Mouse (Mus musculus): Measurements from ENCODE around the gene Pck2. TPM values are rescaled to one million over a fixed set of nuclear protein-coding genes. Genes with fewer than 3 reads are reported as not detected.
A peak's percentile ranks its signal among the peaks of the same experiment; 100 is the strongest.

Pck2 gene
- 15.7 and 16.1 TPM in 2 replicates for polyA plus RNA-seq (2015; fragmentation: Nextera tagmentation; extraction: Ambion mirVana)

GRCm38 (mm10) chr14:55540067-55540786, at the start of gene Pck2:
Gene Pck2, plus strand, starts transcription at chr14:55540266.
- TF ChIP-seq CTCF (IDR thresholded peaks at IDR 0.05; ENCODE audit: low read depth), result peak; percentile 29
- no peak for TF ChIP-seq EP300 (optimal IDR thresholded peaks at IDR 0.05)
- peak; percentile 88 for DNase-seq (ENCODE audit: low spot score)
- Histone ChIP-seq H3K27me3 (ENCODE audit: control insufficient read depth, insufficient read depth, low read length) (no peaks in the 10 kb centered on the region), H3K4me2 (replicated peaks; ENCODE audit: low read depth) (peak within 1 kb of the TSS; percentile 87), H3K4me1 (replicated peaks; ENCODE audit: control insufficient read depth, insufficient read depth) (peaks cover 2% of the 10 kb centered on the region; the same call in 1 of the 2 replicates), H3K9ac (ENCODE audit: low read length) (peak within 1 kb of the TSS; percentile 72), H3K36me3 (ENCODE audit: control insufficient read depth, insufficient read depth, low read length) (peaks cover 17% of the 10 kb centered on the region), H3K4me3 (ENCODE audit: low read depth, low read length) (peak within 1 kb of the TSS; percentile 64), H3K27ac (replicated peaks) (peak within 1 kb of the TSS; percentile 92), H3K9me3 (ENCODE audit: control insufficient read depth, low read length) (no peaks in the 10 kb centered on the region)
- ATAC-seq (ENCODE audit: low FRiP score, low TSS enrichment), result peak; percentile 96
- WGBS, result under 1% methylated on average over 32 of the region's 32 CpGs

- WGBS, result 1% methylated on average over 54 of the region's 68 CpGs
- peak within 1 kb of the TSS; percentile 59 for H3K4me3 ChIP-seq (ENCODE audit: low read depth, low read length)
Measured at GRCm38 (mm10) chr14:55490361-55491201, 49.5 kb upstream of the Pck2 start, which contains the start of gene Carmil3. Gene Carmil3, plus strand, starts transcription at chr14:55490651.

GRCm38 (mm10) chr14:55491291-55491833, 48.7 kb upstream of the Pck2 start:
- no peaks in the 10 kb centered on the region for H3K9me3 ChIP-seq (ENCODE audit: control insufficient read depth, low read length)
- peak overlapping the region; percentile 20; the same call in 1 of the 2 replicates for H3K27ac ChIP-seq (replicated peaks)
- peak overlapping the region; percentile 59 for H3K4me3 ChIP-seq (ENCODE audit: low read depth, low read length)
- no peaks in the 10 kb centered on the region for H3K36me3 ChIP-seq (ENCODE audit: control insufficient read depth, insufficient read depth, low read length)
- ATAC-seq (ENCODE audit: low FRiP score, low TSS enrichment) (peak; percentile 64; the same call in 1 of the 2 replicates), DNase-seq (ENCODE audit: low spot score) (peak; percentile 69)
- peak overlapping the region; percentile 98 for H3K4me2 ChIP-seq (replicated peaks; ENCODE audit: low read depth)
- 2% methylated on average over 29 of the region's 30 CpGs for WGBS
- H3K9ac ChIP-seq (ENCODE audit: low read length), result peak overlapping the region; percentile 57
- no peak for TF ChIP-seq EP300 (optimal IDR thresholded peaks at IDR 0.05)
- H3K27me3 ChIP-seq (ENCODE audit: control insufficient read depth, insufficient read depth, low read length), result no peaks in the 10 kb centered on the region
- H3K4me1 ChIP-seq (replicated peaks; ENCODE audit: control insufficient read depth, insufficient read depth), result peaks cover 6% of the 10 kb centered on the region

More at GRCm38 (mm10) chr14:55490361-55491201, 49.5 kb upstream of the Pck2 start, which contains the start of gene Carmil3:
- no peaks in the 10 kb centered on the region for H3K27me3 ChIP-seq (ENCODE audit: control insufficient read depth, insufficient read depth, low read length)
- ATAC-seq (ENCODE audit: low FRiP score, low TSS enrichment), result peak; percentile 58; the same call in 1 of the 2 replicates
- TF ChIP-seq CTCF (IDR thresholded peaks at IDR 0.05; ENCODE audit: low read depth), result no peak
- TF ChIP-seq EP300 (optimal IDR thresholded peaks at IDR 0.05), result no peak
- peak within 1 kb of the TSS; percentile 98 for H3K4me2 ChIP-seq (replicated peaks; ENCODE audit: low read depth)
- H3K4me1 ChIP-seq (replicated peaks; ENCODE audit: control insufficient read depth, insufficient read depth), result peaks cover 6% of the 10 kb centered on the region
- DNase-seq (ENCODE audit: low spot score), result peak; percentile 61
- peaks cover 3% of the 10 kb centered on the region; the same call in 1 of the 2 replicates for H3K36me3 ChIP-seq (ENCODE audit: control insufficient read depth, insufficient read depth, low read length)
- H3K9me3 ChIP-seq (ENCODE audit: control insufficient read depth, low read length), result no peaks in the 10 kb centered on the region
- peak within 1 kb of the TSS; percentile 57 for H3K9ac ChIP-seq (ENCODE audit: low read length)
- peak within 1 kb of the TSS; percentile 20; the same call in 1 of the 2 replicates for H3K27ac ChIP-seq (replicated peaks)

GRCm38 (mm10) chr14:55492103-55492502, 48.0 kb upstream of the Pck2 start:
- Histone ChIP-seq H3K27ac (replicated peaks) (no peak overlapping the region), H3K9me3 (ENCODE audit: control insufficient read depth, low read length) (no peaks in the 10 kb centered on the region), H3K27me3 (ENCODE audit: control insufficient read depth, insufficient read depth, low read length) (no peaks in the 10 kb centered on the region), H3K36me3 (ENCODE audit: control insufficient read depth, insufficient read depth, low read length) (no peaks in the 10 kb centered on the region), H3K9ac (ENCODE audit: low read length) (no peak overlapping the region), H3K4me1 (replicated peaks; ENCODE audit: control insufficient read depth, insufficient read depth) (peaks cover 6% of the 10 kb centered on the region), H3K4me2 (replicated peaks; ENCODE audit: low read depth) (no peak overlapping the region), H3K4me3 (ENCODE audit: low read depth, low read length) (no peak overlapping the region)
- WGBS, result 38% methylated on average over 3 of the region's 3 CpGs
- no peak for TF ChIP-seq EP300 (optimal IDR thresholded peaks at IDR 0.05)
- ATAC-seq (ENCODE audit: low FRiP score, low TSS enrichment) (no peak), DNase-seq (ENCODE audit: low spot score) (no peak)

- Histone ChIP-seq H3K36me3 (ENCODE audit: control insufficient read depth, insufficient read depth, low read length) (no peaks in the 10 kb centered on the region), H3K9ac (ENCODE audit: low read length) (no peak overlapping the region), H3K4me1 (replicated peaks; ENCODE audit: control insufficient read depth, insufficient read depth) (peaks cover 6% of the 10 kb centered on the region), H3K4me2 (replicated peaks; ENCODE audit: low read depth) (no peak overlapping the region), H3K27me3 (ENCODE audit: control insufficient read depth, insufficient read depth, low read length) (no peaks in the 10 kb centered on the region), H3K27ac (replicated peaks) (no peak overlapping the region), H3K4me3 (ENCODE audit: low read depth, low read length) (no peak overlapping the region), H3K9me3 (ENCODE audit: control insufficient read depth, low read length) (no peaks in the 10 kb centered on the region)
- WGBS, result 75% methylated on average over 20 of the region's 20 CpGs
- DNase-seq (ENCODE audit: low spot score) (no peak), ATAC-seq (ENCODE audit: low FRiP score, low TSS enrichment) (no peak)
- TF ChIP-seq CTCF (IDR thresholded peaks at IDR 0.05; ENCODE audit: low read depth), result no peak
- TF ChIP-seq EP300 (optimal IDR thresholded peaks at IDR 0.05), result no peak
Measured at GRCm38 (mm10) chr14:55495509-55496240, 44.4 kb upstream of the Pck2 start.
